Mouse (Mus musculus) embryonic facial prominence, embryonic 11.5 days (tissue): ENCODE results near the gene Lpin1. TPM values are rescaled to one million over a fixed set of nuclear protein-coding genes. Genes with fewer than 3 reads are reported as not detected.
A peak's percentile ranks its signal among the peaks of the same experiment; 100 is the strongest.

ENCODE experiments used
- ATAC-seq: fragments of 200-750 bp; cut with Nextera tagmentation; replicated peaks from 2 replicates; pipeline ENCODE4 v1.8.0; 2017; ENCODE audit warnings: low read depth; ENCODE audit not compliant: insufficient number of reproducible peaks, low FRiP score, low TSS enrichment
- DNase-seq: peaks from one replicate; pipeline ENCODE4 v3.0.0-alpha.2; 2015; ENCODE audit warnings: low spot score
- H3K27ac ChIP-seq: fragments of 300-500 bp; sonication (generic); replicated peaks from 2 replicates; pipeline ENCODE4 v1.5.1; 2014; ENCODE audit warnings: mild to moderate bottlenecking, low read depth, low read length, control low read depth
- H3K27me3 ChIP-seq: fragments of 300-500 bp; sonication (generic); 2 replicates; pipeline ENCODE4 v1.6.1; 2014; ENCODE audit warnings: mild to moderate bottlenecking, low read length, moderate library complexity, mixed read lengths; ENCODE audit not compliant: control insufficient read depth, insufficient read depth
- H3K36me3 ChIP-seq: fragments of 300-500 bp; sonication (generic); replicated peaks from 2 replicates; pipeline ENCODE4 v1.6.1; 2014; ENCODE audit warnings: low read depth, mild to moderate bottlenecking, low read length, moderate library complexity, mixed read lengths; ENCODE audit not compliant: control insufficient read depth, insufficient read depth
- H3K4me1 ChIP-seq: fragments of 300-500 bp; sonication (generic); 2 replicates; pipeline ENCODE4 v1.6.1; 2014; ENCODE audit warnings: low read length, mixed read lengths; ENCODE audit not compliant: control insufficient read depth, insufficient read depth
- H3K4me2 ChIP-seq: fragments of 300-500 bp; sonication (generic); 2 replicates; pipeline ENCODE4 v1.6.1; 2014; ENCODE audit warnings: low read depth, mild to moderate bottlenecking, control low read depth, low read length, moderate library complexity
- H3K4me3 ChIP-seq: fragments of 300-500 bp; sonication (generic); 2 replicates; pipeline ENCODE4 v1.5.1; 2014; ENCODE audit warnings: low read depth, low read length, control low read depth
- H3K9ac ChIP-seq: fragments of 300-500 bp; sonication (generic); replicated peaks from 2 replicates; pipeline ENCODE4 v1.6.1; 2014; ENCODE audit warnings: mild to moderate bottlenecking, control low read depth, low read length
- H3K9me3 ChIP-seq: fragments of 300-500 bp; sonication (generic); replicated peaks from 2 replicates; pipeline ENCODE4 v1.6.1; 2016; ENCODE audit warnings: mild to moderate bottlenecking, low read length, inconsistent platforms, mixed read lengths; ENCODE audit not compliant: control insufficient read depth
- WGBS: fragments of 180-500 bp; shearing (Covaris S2); extraction: QIAGEN DNeasy Blood & Tissue Kit; methylation state at CpG from one replicate; pipeline ENCODE4 v1.1.7; 2014; 5-methylcytosine and 5-hydroxymethylcytosine counted together
- polyA plus RNA-seq: library from polyadenylated mRNA; unstranded; fragments of >200 nt; fragmentation: Nextera tagmentation; extraction: Ambion mirVana; gene quantifications from 2 replicates; pipeline ENCODE4 v1.2.1, GENCODE M21; 2014

Lpin1 gene
- polyA plus RNA-seq: 6.9 and 7.8 TPM in 2 replicates

DNA sequence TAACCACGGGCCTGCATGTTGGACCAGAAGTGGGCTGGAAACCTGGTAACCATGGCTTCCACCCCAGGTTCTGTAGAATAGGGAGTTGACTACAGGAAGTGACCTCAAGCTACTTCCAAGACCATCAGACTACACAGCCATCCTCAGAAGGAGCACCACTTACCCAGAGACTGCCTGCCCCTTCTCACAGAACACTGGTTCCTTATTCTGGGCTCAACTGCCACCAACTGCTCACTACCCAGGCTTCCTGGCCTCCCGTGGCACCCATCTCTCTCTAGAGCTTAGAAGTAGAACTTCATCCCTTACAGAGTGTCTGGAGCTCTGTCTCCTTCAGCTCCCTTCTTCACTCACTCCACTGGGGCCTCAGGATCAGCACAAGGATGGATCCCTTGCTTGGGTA lies at the start of gene Lpin1:
TSS of gene Lpin1 (minus strand) at position 31 of the 400 bp plus-strand sequence.
- Histone ChIP-seq H3K36me3 (no peaks in the 10 kb centered on the region), H3K27me3 (no peaks in the 10 kb centered on the region), H3K9ac (no peak within 1 kb of the TSS), H3K4me1 (no peaks in the 10 kb centered on the region), H3K4me2 (no peak within 1 kb of the TSS), H3K27ac (no peak within 1 kb of the TSS), H3K9me3 (no peaks in the 10 kb centered on the region), H3K4me3 (no peak within 1 kb of the TSS)
- DNase-seq (no peak), ATAC-seq (no peak)
- 92% methylated on average over 2 of the region's 2 CpGs for WGBS

DNA sequence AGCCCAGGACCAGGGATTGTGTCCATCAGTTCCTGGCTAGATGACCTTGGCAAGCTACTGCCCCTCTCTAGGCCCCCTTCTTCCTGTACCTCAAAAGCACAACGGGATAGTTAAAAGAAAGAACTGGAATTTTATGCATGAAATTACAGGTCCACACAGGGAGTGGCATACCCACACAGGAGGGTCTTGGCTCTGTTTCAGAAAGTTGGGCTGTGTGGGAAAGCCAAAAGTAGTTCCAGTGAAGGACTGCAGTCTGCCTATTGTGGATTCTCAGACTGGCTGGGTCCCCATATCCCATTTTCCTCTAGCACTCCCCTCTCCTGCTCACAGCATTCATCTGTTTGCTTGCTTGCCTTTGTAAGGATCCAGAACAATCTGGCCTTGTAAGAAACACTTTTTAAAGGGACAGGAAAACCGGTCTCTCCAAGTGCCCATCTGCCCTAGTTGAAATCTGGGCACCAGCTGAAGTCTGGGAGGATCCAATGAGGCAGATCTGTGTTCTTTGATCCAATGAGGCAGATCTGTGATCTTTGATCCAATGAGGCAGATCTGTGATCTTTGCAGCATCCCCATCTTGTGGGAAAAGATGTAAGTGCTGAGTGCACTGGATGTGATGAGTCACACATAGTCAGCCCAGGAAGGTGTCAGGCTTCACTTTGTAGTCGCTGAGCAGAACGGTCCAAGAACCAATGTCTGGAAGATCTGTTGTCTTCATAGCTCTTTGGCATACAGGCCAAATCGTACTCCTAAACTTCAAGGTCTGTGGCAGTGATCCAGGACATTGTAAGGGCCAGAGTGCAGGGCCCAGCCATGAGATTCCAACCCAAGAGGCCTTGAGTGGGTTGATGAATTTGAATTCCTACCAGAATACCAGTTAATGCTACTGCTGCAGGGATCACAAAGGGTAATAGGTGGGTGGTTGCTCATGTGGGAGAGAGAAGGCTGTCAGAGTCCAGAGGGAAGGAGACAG lies 46.4 kb upstream of the Lpin1 start:
- H3K4me2 ChIP-seq: no peak overlapping the region
- no peaks in the 10 kb centered on the region for H3K9me3 ChIP-seq
- no peak for ATAC-seq
- H3K9ac ChIP-seq: no peak overlapping the region
- no peak overlapping the region for H3K4me3 ChIP-seq
- 79% methylated on average over 5 of the region's 5 CpGs for WGBS
- H3K4me1 ChIP-seq: no peaks in the 10 kb centered on the region
- no peak for DNase-seq
- peaks cover 15% of the 10 kb centered on the region for H3K27me3 ChIP-seq
- no peaks in the 10 kb centered on the region for H3K36me3 ChIP-seq
- H3K27ac ChIP-seq: no peak overlapping the region

DNA sequence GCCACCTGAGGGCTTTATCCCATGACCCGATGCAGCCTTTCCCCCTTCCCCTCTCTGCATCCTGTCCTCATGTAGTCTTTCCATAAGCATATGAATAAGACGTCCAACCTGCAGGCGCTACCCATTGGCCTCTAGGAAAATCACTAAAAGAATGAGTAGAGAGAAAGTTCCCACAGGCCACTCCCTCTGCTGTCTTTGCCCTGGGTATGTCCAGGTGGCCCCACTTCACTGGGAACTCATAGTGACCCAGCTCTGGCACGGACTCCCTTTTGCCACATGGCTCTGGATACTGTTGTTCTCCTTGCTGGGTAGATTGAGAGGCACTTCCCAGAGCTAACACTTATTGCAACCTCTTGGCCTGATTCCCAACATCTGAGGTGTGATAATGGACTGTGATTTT lies 44.8 kb upstream of the Lpin1 start:
- H3K27ac ChIP-seq: no peak overlapping the region
- H3K27me3 ChIP-seq: peaks cover 15% of the 10 kb centered on the region
- no peaks in the 10 kb centered on the region for H3K9me3 ChIP-seq
- H3K36me3 ChIP-seq: no peaks in the 10 kb centered on the region
- DNase-seq: no peak
- no peaks in the 10 kb centered on the region for H3K4me1 ChIP-seq
- H3K9ac ChIP-seq: no peak overlapping the region
- H3K4me3 ChIP-seq: no peak overlapping the region
- no peak overlapping the region for H3K4me2 ChIP-seq
- no peak for ATAC-seq
- WGBS: 77% methylated on average over 4 of the region's 4 CpGs

GRCm38 (mm10) chr12:16653332-16654093 lies 42.7 kb upstream of the Lpin1 start, which contains the start of gene Ntsr2:
Ntsr2 (plus strand) TSS chr12:16653382.
- Histone ChIP-seq H3K36me3 (no peaks in the 10 kb centered on the region), H3K27me3 (peaks cover 15% of the 10 kb centered on the region), H3K9ac (no peak within 1 kb of the TSS), H3K27ac (no peak within 1 kb of the TSS), H3K4me1 (no peaks in the 10 kb centered on the region), H3K9me3 (no peaks in the 10 kb centered on the region), H3K4me2 (peak within 1 kb of the TSS; percentile 45), H3K4me3 (peak within 1 kb of the TSS; percentile 10; the same call in 1 of the 2 replicates)
- ATAC-seq (peak; percentile 79), DNase-seq (peak; percentile 80)
- WGBS: 9% methylated on average over 49 of the region's 58 CpGs

DNA sequence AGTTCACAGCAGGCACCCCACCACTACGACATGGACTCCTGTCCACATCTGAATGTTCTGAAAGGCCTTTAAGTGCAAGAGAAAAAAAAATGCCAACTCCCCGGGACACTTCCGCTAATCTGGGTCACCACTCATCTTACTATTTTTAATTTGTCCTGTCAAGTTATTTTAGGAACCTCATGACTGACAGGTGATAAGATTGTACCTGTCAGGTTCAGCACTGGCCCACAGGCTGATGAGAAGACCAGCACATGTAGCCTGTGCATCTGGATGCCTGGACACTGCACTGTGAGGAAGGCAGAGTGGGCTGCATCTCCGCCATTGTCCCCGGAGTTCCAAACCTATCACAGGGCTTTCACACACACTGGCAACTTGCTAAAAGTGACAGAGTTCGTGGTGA lies 39.1 kb upstream of the Lpin1 start:
- Histone ChIP-seq H3K27me3 (peaks cover 15% of the 10 kb centered on the region), H3K4me3 (no peak overlapping the region), H3K9ac (no peak overlapping the region), H3K36me3 (no peaks in the 10 kb centered on the region), H3K27ac (no peak overlapping the region), H3K9me3 (no peaks in the 10 kb centered on the region), H3K4me2 (no peak overlapping the region), H3K4me1 (no peaks in the 10 kb centered on the region)
- DNase-seq (no peak), ATAC-seq (no peak)
- WGBS: 86% methylated on average over 6 of the region's 6 CpGs

- Histone ChIP-seq H3K4me2 (no peak overlapping the region), H3K4me3 (no peak overlapping the region), H3K9ac (no peak overlapping the region), H3K27ac (no peak overlapping the region), H3K36me3 (no peaks in the 10 kb centered on the region), H3K27me3 (peaks cover 2% of the 10 kb centered on the region), H3K4me1 (no peaks in the 10 kb centered on the region), H3K9me3 (no peaks in the 10 kb centered on the region)
- no peak for DNase-seq
- no peak for ATAC-seq
- WGBS: 91% methylated on average over 6 of the region's 6 CpGs
Measured at GRCm38 (mm10) chr12:16648273-16648672, 37.5 kb upstream of the Lpin1 start.

- ATAC-seq (no peak), DNase-seq (no peak)
- Histone ChIP-seq H3K27me3 (no peaks in the 10 kb centered on the region), H3K4me3 (no peak overlapping the region), H3K9ac (no peak overlapping the region), H3K27ac (no peak overlapping the region), H3K36me3 (no peaks in the 10 kb centered on the region), H3K4me1 (no peaks in the 10 kb centered on the region), H3K4me2 (no peak overlapping the region), H3K9me3 (no peaks in the 10 kb centered on the region)
- WGBS: 37% methylated on average over 9 of the region's 9 CpGs
Measured at GRCm38 (mm10) chr12:16646780-16647409, 36.1 kb upstream of the Lpin1 start.
